Mouse (Mus musculus) kidney, embryonic 14.5 days (tissue): Measurements from ENCODE around the gene Fcgrt. TPM values are rescaled to one million over a fixed set of nuclear protein-coding genes. Genes with fewer than 3 reads are reported as not detected.
"Not testable (repeated sequence)": the region's sequence is repeated elsewhere in the genome, so short reads cannot be mapped to it uniquely, and the experiment has no call there.

Experiments
- ATAC-seq: fragments of 200-750 bp; cut with Nextera tagmentation; 2 replicates; pipeline ENCODE4 v1.8.0; 2017; ENCODE audit warnings: moderate number of reproducible peaks, mild to moderate bottlenecking, moderate TSS enrichment, moderate library complexity; ENCODE audit not compliant: low FRiP score, low TSS enrichment
- H3K27ac ChIP-seq: fragments of 300-500 bp; sonication (generic); 2 replicates; pipeline ENCODE4 v1.5.1; 2014; ENCODE audit warnings: low read depth, mild to moderate bottlenecking, low read length, moderate library complexity, mixed read lengths
- H3K27me3 ChIP-seq: fragments of 300-500 bp; sonication (generic); 2 replicates; pipeline ENCODE4 v1.6.1; 2014; ENCODE audit warnings: mild to moderate bottlenecking, low read length; ENCODE audit not compliant: control insufficient read depth, insufficient read depth
- H3K36me3 ChIP-seq: fragments of 300-500 bp; sonication (generic); 2 replicates; pipeline ENCODE4 v1.6.1; 2014; ENCODE audit warnings: low read length, mixed read lengths; ENCODE audit not compliant: control insufficient read depth, insufficient read depth
- H3K4me1 ChIP-seq: fragments of 300-500 bp; sonication (generic); 2 replicates; pipeline ENCODE4 v1.6.1; 2014; ENCODE audit warnings: low read length, mixed read lengths; ENCODE audit not compliant: control insufficient read depth, insufficient read depth
- H3K4me2 ChIP-seq: fragments of 300-500 bp; sonication (generic); replicated peaks from 2 replicates; pipeline ENCODE4 v1.6.1; 2014; ENCODE audit warnings: low read depth, mild to moderate bottlenecking, low read length
- H3K4me3 ChIP-seq: fragments of 300-500 bp; sonication (generic); 2 replicates; pipeline ENCODE4 v1.5.1; 2014; ENCODE audit warnings: mild to moderate bottlenecking, low read length
- H3K9ac ChIP-seq: fragments of 300-500 bp; sonication (generic); 2 replicates; pipeline ENCODE4 v1.6.1; 2014; ENCODE audit warnings: low read depth, mild to moderate bottlenecking, low read length, moderate library complexity
- H3K9me3 ChIP-seq: fragments of 300-500 bp; sonication (generic); 2 replicates; pipeline ENCODE4 v1.6.1; 2016; ENCODE audit warnings: low read length; ENCODE audit not compliant: control insufficient read depth
- WGBS: fragments of 180-500 bp; shearing (Covaris S2); extraction: QIAGEN DNeasy Blood & Tissue Kit; methylation state at CpG from one replicate; pipeline ENCODE4 v1.1.7; 2014; 5-methylcytosine and 5-hydroxymethylcytosine counted together
- polyA plus RNA-seq: library from polyadenylated mRNA; unstranded; fragments of >200 nt; fragmentation: Nextera tagmentation; extraction: Ambion mirVana; gene quantifications from 2 replicates; pipeline ENCODE4 v1.2.1, GENCODE M21; 2014

Gene Fcgrt
- polyA plus RNA-seq, 1 experiment from 2014 or later: 67.4 TPM

- peak overlapping the region; percentile 95 for H3K27ac ChIP-seq
- H3K9me3 ChIP-seq: no peaks in the 10 kb centered on the region
- peak overlapping the region; percentile 100 for H3K9ac ChIP-seq
- no peaks in the 10 kb centered on the region for H3K27me3 ChIP-seq
- no peak for ATAC-seq
- peak overlapping the region; percentile 99 for H3K4me3 ChIP-seq
- H3K36me3 ChIP-seq: peaks cover 47% of the 10 kb centered on the region
- peak overlapping the region; percentile 94 for H3K4me2 ChIP-seq
- peaks cover 37% of the 10 kb centered on the region for H3K4me1 ChIP-seq
- WGBS: 77% methylated on average over 17 of the region's 17 CpGs
These were observed 22.6 kb upstream of the Fcgrt start for GRCm38 (mm10) chr7:45126147-45126843.

GRCm38 (mm10) chr7:45125649-45126048 lies 22.0 kb upstream of the Fcgrt start:
- H3K27ac ChIP-seq: peak overlapping the region; percentile 88; the same call in 1 of the 2 replicates
- H3K36me3 ChIP-seq: peaks cover 53% of the 10 kb centered on the region
- H3K9me3 ChIP-seq, ATAC-seq, H3K27me3 ChIP-seq, H3K4me3 ChIP-seq, H3K9ac ChIP-seq: not testable (repeated sequence)
- H3K4me2 ChIP-seq: peak overlapping the region; percentile 19; the same call in 1 of the 2 replicates
- 68% methylated on average over 5 of the region's 5 CpGs for WGBS
- peaks cover 37% of the 10 kb centered on the region for H3K4me1 ChIP-seq

- H3K4me1 ChIP-seq: peaks cover 37% of the 10 kb centered on the region
- peaks cover 58% of the 10 kb centered on the region for H3K36me3 ChIP-seq
- no peaks in the 10 kb centered on the region for H3K9me3 ChIP-seq
- H3K4me3 ChIP-seq: peak overlapping the region; percentile 99; the same call in 1 of the 2 replicates
- H3K27me3 ChIP-seq: no peaks in the 10 kb centered on the region
- no peak for ATAC-seq
- WGBS: 13% methylated on average over 7 of the region's 7 CpGs
- peak overlapping the region; percentile 38; the same call in 1 of the 2 replicates for H3K4me2 ChIP-seq
- no peak overlapping the region; the same call in 1 of the 2 replicates for H3K9ac ChIP-seq
- H3K27ac ChIP-seq: peak overlapping the region; percentile 88
These were observed 21.5 kb upstream of the Fcgrt start for GRCm38 (mm10) chr7:45125144-45125600.

DNA sequence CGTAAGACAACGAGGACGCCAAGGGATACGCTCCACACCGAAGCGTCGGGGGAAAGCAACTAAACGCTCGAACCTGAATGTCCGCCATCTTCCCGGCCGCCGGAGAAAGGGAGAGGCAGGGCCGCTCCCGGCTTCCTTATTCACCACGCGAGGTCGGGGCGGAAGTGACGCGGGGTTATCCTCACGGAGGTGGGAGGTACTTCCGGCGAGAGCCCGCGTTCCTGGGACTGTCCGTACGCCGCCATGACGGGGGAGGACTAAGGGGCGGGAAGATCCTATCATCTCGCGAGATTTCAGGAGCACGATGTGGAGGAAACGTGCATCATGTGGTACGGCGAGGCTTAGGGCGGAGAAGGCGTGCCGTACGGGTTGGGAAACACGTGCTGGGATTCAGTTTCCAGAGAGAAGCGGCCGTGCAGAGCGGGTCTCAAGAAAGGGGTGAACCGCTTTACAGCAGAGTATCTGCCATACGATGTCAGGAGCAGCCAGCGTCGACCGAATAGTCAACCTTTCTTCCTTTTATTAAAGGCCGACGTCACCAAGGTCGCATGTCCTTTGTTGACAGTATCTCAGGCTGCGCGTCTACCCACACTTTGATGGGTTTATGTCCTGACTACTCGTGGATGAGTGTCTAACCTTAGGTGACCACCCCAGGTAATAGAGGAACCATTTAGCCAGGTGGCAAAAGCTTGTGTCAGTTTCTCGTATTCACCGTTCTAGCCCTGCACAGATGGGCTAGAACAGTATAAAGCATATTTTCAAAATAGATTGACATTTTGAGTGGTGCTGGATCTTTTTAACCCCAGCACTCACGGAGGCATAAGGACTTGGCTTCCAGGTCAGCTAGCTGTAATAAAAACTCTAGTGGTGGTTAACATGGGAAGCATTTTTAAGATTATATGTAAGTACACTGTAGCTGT lies 20.8 kb upstream of the Fcgrt start, which contains the start of gene Rps11:
Gene Rps11, minus strand, starts transcription at position 216 of the 920 bp plus-strand sequence.
- H3K27ac ChIP-seq: peak within 1 kb of the TSS; percentile 90
- peak; percentile 81 for ATAC-seq
- peak within 1 kb of the TSS; percentile 99 for H3K9ac ChIP-seq
- H3K4me3 ChIP-seq: peak within 1 kb of the TSS; percentile 99
- WGBS: under 1% methylated on average over 59 of the region's 59 CpGs
- H3K4me1 ChIP-seq: peaks cover 32% of the 10 kb centered on the region
- H3K27me3 ChIP-seq: no peaks in the 10 kb centered on the region
- H3K36me3 ChIP-seq: peaks cover 65% of the 10 kb centered on the region
- H3K9me3 ChIP-seq: no peaks in the 10 kb centered on the region
- H3K4me2 ChIP-seq: peak within 1 kb of the TSS; percentile 65

DNA sequence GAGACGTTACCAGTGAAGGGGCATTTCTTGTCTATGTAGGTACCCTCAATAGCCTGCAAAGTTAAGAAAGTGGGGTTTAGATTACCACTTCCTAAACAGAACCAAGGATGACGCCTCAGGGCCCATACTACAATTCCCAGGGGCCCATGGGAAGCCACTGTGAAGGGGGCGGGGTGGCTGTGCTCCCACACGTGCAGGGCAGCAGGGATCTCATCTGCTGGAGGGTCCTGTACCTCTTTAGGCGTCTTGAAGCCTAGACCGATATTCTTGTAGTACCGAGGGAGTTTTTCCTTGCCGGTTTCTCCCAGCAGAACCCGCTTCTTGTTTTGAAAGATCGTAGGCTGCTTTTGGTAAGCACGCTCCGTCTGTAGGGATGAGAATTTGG lies 19.5 kb upstream of the Fcgrt start:
- Histone ChIP-seq H3K9ac (peak overlapping the region; percentile 99), H3K4me2 (peak overlapping the region; percentile 65), H3K9me3 (no peaks in the 10 kb centered on the region), H3K27me3 (no peaks in the 10 kb centered on the region), H3K4me3 (peak overlapping the region; percentile 99), H3K36me3 (peaks cover 67% of the 10 kb centered on the region), H3K4me1 (peaks cover 30% of the 10 kb centered on the region), H3K27ac (peak overlapping the region; percentile 90)
- ATAC-seq: no peak
- WGBS: 21% methylated on average over 12 of the region's 12 CpGs

- WGBS: 83% methylated on average over 15 of the region's 15 CpGs
- no peaks in the 10 kb centered on the region for H3K9me3 ChIP-seq
- H3K4me1 ChIP-seq: peaks cover 30% of the 10 kb centered on the region
- peak overlapping the region; percentile 99 for H3K9ac ChIP-seq
- no peak overlapping the region for H3K27ac ChIP-seq
- no peaks in the 10 kb centered on the region for H3K27me3 ChIP-seq
- H3K4me3 ChIP-seq: peak overlapping the region; percentile 99
- peaks cover 69% of the 10 kb centered on the region for H3K36me3 ChIP-seq
- ATAC-seq: no peak
- peak overlapping the region; percentile 65 for H3K4me2 ChIP-seq
These were observed 19.0 kb upstream of the Fcgrt start for GRCm38 (mm10) chr7:45122561-45123185.

- Histone ChIP-seq H3K27ac (no peak overlapping the region; the same call in 1 of the 2 replicates), H3K4me1 (peaks cover 27% of the 10 kb centered on the region), H3K36me3 (peaks cover 62% of the 10 kb centered on the region), H3K4me2 (no peak overlapping the region), H3K4me3 (no peak overlapping the region), H3K9me3 (no peaks in the 10 kb centered on the region), H3K27me3 (no peaks in the 10 kb centered on the region), H3K9ac (peak overlapping the region; percentile 99; the same call in 1 of the 2 replicates)
- ATAC-seq: no peak
These were observed 18.3 kb upstream of the Fcgrt start for GRCm38 (mm10) chr7:45121966-45122365.

GRCm38 (mm10) chr7:45121404-45121803 lies 17.8 kb upstream of the Fcgrt start:
- Histone ChIP-seq H3K27ac (no peak overlapping the region; the same call in 1 of the 2 replicates), H3K4me3 (no peak overlapping the region), H3K9ac (no peak overlapping the region; the same call in 1 of the 2 replicates), H3K9me3 (no peaks in the 10 kb centered on the region), H3K36me3 (peaks cover 57% of the 10 kb centered on the region), H3K27me3 (no peaks in the 10 kb centered on the region), H3K4me1 (peaks cover 21% of the 10 kb centered on the region), H3K4me2 (no peak overlapping the region)
- WGBS: 57% methylated on average over 8 of the region's 8 CpGs
- no peak for ATAC-seq
